12 mouse cellular contexts compared by ENCODE assay signal in genomic region chr2:117446876-117447275, GRCm38 (mm10).
DNase-seq lines count a peak whose midpoint lies in the region; ATAC-seq and TF ChIP-seq lines count a peak whose summit lies in the region.
"Had no signal": no experiment of that assay in that cellular context is flagged by ENCODE, and none has a peak within 500 bp of the region (broad histone marks: within the 10 kb centered on the region; RNA-seq: fewer than 3 reads in every experiment).

No protein-coding gene starts in this region.

- ATAC-seq in megakaryocyte progenitor cell, adult 5-6 weeks (replicated peaks; ENCODE audit: poor library complexity), result peak; percentile 71
- no peak for ATAC-seq in intestine, embryonic 15.5 days

- intact Hi-C loops in left cerebral cortex, postnatal 4 days (cut with DNase I), result no loop called here

- peaks cover 12 to 14% of the 10 kb centered on the region in 2 experiments for H3K4me1 ChIP-seq in CH12.LX (ENCODE audit: control insufficient read depth in 1 of 2, insufficient read depth in 2 of 2)
- H3K4me1 ChIP-seq in intestine, embryonic 15.5 days (replicated peaks), result no peaks in the 10 kb centered on the region
- H3K4me1 ChIP-seq: hindbrain, embryonic 15.5 days; liver, embryonic 13.5 days had no signal

- TF ChIP-seq RAD21 in CH12.LX (IDR thresholded peaks at IDR 0.05; ENCODE audit: low read depth, low read length), result no peak

- no peak overlapping the region for H3K4me3 ChIP-seq in C2C12 (ENCODE audit: insufficient read depth, poor library complexity, severe bottlenecking)
- no peak overlapping the region for H3K4me3 ChIP-seq in CH12.LX (replicated peaks in 1 of 3; ENCODE audit: low read depth in 2 of 3, low read length in 2 of 3, poor library complexity in 1 of 3)
- no peak overlapping the region for H3K4me3 ChIP-seq in intestine, embryonic 15.5 days (replicated peaks)
- H3K4me3 ChIP-seq: gastrocnemius, adult 2 months; heart, embryonic 15.5 days; hindbrain, embryonic 15.5 days; liver, embryonic 13.5 days had no signal

- no peaks in the 10 kb centered on the region for H3K79me3 ChIP-seq in C2C12 (ENCODE audit: low read depth)

- H3K79me2 ChIP-seq in C2C12 (ENCODE audit: control insufficient read depth, insufficient read depth) (no peaks in the 10 kb centered on the region), CH12.LX (replicated peaks; ENCODE audit: control insufficient read depth, extremely low read depth, insufficient read depth, poor library complexity, severe bottlenecking) (no peaks in the 10 kb centered on the region)

- no peak overlapping the region for H3K27ac ChIP-seq in CH12.LX (ENCODE audit: insufficient read depth, low read depth)
- H3K27ac ChIP-seq in intestine, embryonic 15.5 days, result no peak overlapping the region
- H3K27ac ChIP-seq: gastrocnemius, adult 2 months; heart, embryonic 15.5 days; hindbrain, embryonic 15.5 days; liver, embryonic 13.5 days had no signal

- H3K9me3 ChIP-seq in CH12.LX (replicated peaks; ENCODE audit: low read length), result no peaks in the 10 kb centered on the region
- H3K9me3 ChIP-seq in intestine, embryonic 15.5 days, result no peaks in the 10 kb centered on the region
- H3K9me3 ChIP-seq: heart, embryonic 15.5 days; hindbrain, embryonic 15.5 days; liver, embryonic 13.5 days had no signal

- H3K36me3 ChIP-seq in C2C12 (ENCODE audit: control insufficient read depth, insufficient read depth) (no peaks in the 10 kb centered on the region), CH12.LX (replicated peaks in 1 of 2; ENCODE audit: control insufficient read depth in 1 of 2, insufficient read depth in 1 of 2, low read length in 1 of 2) (no peaks in the 10 kb centered on the region)
- no peaks in the 10 kb centered on the region for H3K36me3 ChIP-seq in intestine, embryonic 15.5 days
- H3K36me3 ChIP-seq: heart, embryonic 15.5 days; hindbrain, embryonic 15.5 days; liver, embryonic 13.5 days had no signal

- in situ Hi-C loops in CH12.LX (cut with MboI; ENCODE audit: low pct_ligation_motif_present, low pct_unique_long_range_greater_than_20kb, low sequenced_read_pairs), result loop anchor here (10.0 kb wide), 2 partner anchors 102 to 192 kb away; partner anchors contain the start of gene Rasgrp1

- TF ChIP-seq POLR2A in CH12.LX (IDR thresholded peaks at IDR 0.05; ENCODE audit: low read depth, low read length), result no peak

- no peak overlapping the region for H3K9ac ChIP-seq in CH12.LX (ENCODE audit: insufficient read depth, low read depth)
- no peak overlapping the region for H3K9ac ChIP-seq in intestine, embryonic 15.5 days
- H3K9ac ChIP-seq: heart, embryonic 15.5 days; hindbrain, embryonic 15.5 days; liver, embryonic 13.5 days had no signal

- no peak for TF ChIP-seq EP300 in CH12.LX (IDR thresholded peaks at IDR 0.05; ENCODE audit: low read length)

- H3K4me2 ChIP-seq in CH12.LX (ENCODE audit: insufficient read depth, low read depth, poor library complexity, severe bottlenecking), result peak overlapping the region; percentile 6; the same call in 1 of the 2 replicates
- no peak overlapping the region for H3K4me2 ChIP-seq in intestine, embryonic 15.5 days (replicated peaks)
- H3K4me2 ChIP-seq: heart, embryonic 15.5 days; hindbrain, embryonic 15.5 days; liver, embryonic 13.5 days had no signal

- TF ChIP-seq CTCF in C2C12 (IDR thresholded peaks at IDR 0.05; ENCODE audit: control insufficient read depth, insufficient read depth, insufficient read length) (no peak), CH12.LX (conservative IDR thresholded peaks at IDR 0.05 in 1 of 2, IDR thresholded peaks at IDR 0.05 in 1 of 2; ENCODE audit: low read depth in 2 of 2, low read length in 2 of 2) (no peak)

- peak; percentile 30 for DNase-seq in CH12.LX (ENCODE audit: extremely low read depth)
- DNase-seq in thymus, postnatal 10 days (ENCODE audit: low spot score in 2 of 2), result peak; percentile 71
- DNase-seq in urinary bladder, postnatal 25 days (ENCODE audit: low spot score), result no peak
- DNase-seq in left cerebral cortex, postnatal 4 days, result no peak
- DNase-seq: cerebellum, adult 9-10 months; gastrocnemius, adult 2 months; liver, embryonic 13.5 days had no signal

- no peak overlapping the region for H3ac ChIP-seq in C2C12 (ENCODE audit: control insufficient read depth, insufficient read length, low read depth)

- no peaks in the 10 kb centered on the region for H3K27me3 ChIP-seq in C2C12 (ENCODE audit: control insufficient read depth, insufficient read depth, insufficient read length)
- no peaks in the 10 kb centered on the region for H3K27me3 ChIP-seq in CH12.LX (replicated peaks)
- no peaks in the 10 kb centered on the region for H3K27me3 ChIP-seq in intestine, embryonic 15.5 days (replicated peaks)
- H3K27me3 ChIP-seq: heart, embryonic 15.5 days; hindbrain, embryonic 15.5 days; liver, embryonic 13.5 days had no signal

- WGBS in intestine, embryonic 15.5 days, result 75% methylated on average over 4 of the region's 4 CpGs

- dilution Hi-C loops in CH12.LX (cut with MboI; ENCODE audit: extremely low pct_ligation_motif_present, extremely low pct_unique_long_range_greater_than_20kb, low sequenced_read_pairs), result no loop called here

TF ChIP-seq in C2C12, 6 proteins besides CTCF, POLR2A, EP300 and RAD21:
- no peak for TF ChIP-seq FOSL1 (IDR thresholded peaks at IDR 0.05; ENCODE audit: insufficient read depth, low read length, poor library complexity, severe bottlenecking)
- TF ChIP-seq MYOD1 (IDR thresholded peaks at IDR 0.05; ENCODE audit: control insufficient read depth, insufficient read length, low read depth), result no peak
- TF ChIP-seq CEBPB (IDR thresholded peaks at IDR 0.05; ENCODE audit: low read depth), result no peak
- no peak for TF ChIP-seq USF1 (IDR thresholded peaks at IDR 0.05; ENCODE audit: low read depth)
- no peak for TF ChIP-seq MYOG (IDR thresholded peaks at IDR 0.05; ENCODE audit: control insufficient read depth, extremely low read depth, insufficient read length)
- peak; percentile 58 for TF ChIP-seq MAX (IDR thresholded peaks at IDR 0.05)
TF ChIP-seq in C2C12: peak in this region for 1.

TF ChIP-seq in CH12.LX, 34 proteins besides CTCF, POLR2A, EP300 and RAD21:
- TF ChIP-seq ETS1 (conservative IDR thresholded peaks at IDR 0.05; ENCODE audit: low read depth, low read length), result no peak
TF ChIP-seq in CH12.LX: peak in this region for 0.

Comparison
In these comparisons a context has a peak if more than half of its experiments do, and no peak if none do; other contexts are left out.
1. DNase-seq: peak in CH12.LX (single experiment) and thymus, postnatal 10 days (2 of 2); none in urinary bladder, postnatal 25 days (single experiment) and left cerebral cortex, postnatal 4 days (single experiment).